Mouse (Mus musculus) brain, embryonic 14.5 days (tissue): ENCODE measurements at regions not wholly inside any gene's neighbourhood (a gene's known extent, or its start where the extent isn't known, plus 50 kb on each side); places are given as distances from the start of the nearest gene placed in this dataset.

Experiments
- CTCF ChIP-seq: fragments of 200-500 bp; IDR thresholded peaks from 2 replicates; pipeline ENCODE4 v1.5.1; 2012; ENCODE audit warnings: inconsistent platforms, mild to moderate bottlenecking, moderate library complexity, borderline replicate concordance; ENCODE audit not compliant: insufficient read depth, insufficient read length; ENCODE audit errors: extremely low read depth
- POLR2A ChIP-seq: fragments of 200-500 bp; IDR thresholded peaks from 2 replicates; pipeline ENCODE4 v1.6.1; 2012; ENCODE audit warnings: mild to moderate bottlenecking, inconsistent platforms, borderline replicate concordance; ENCODE audit not compliant: poor library complexity, insufficient read depth, insufficient read length, severe bottlenecking; ENCODE audit errors: extremely low read depth

DNA sequence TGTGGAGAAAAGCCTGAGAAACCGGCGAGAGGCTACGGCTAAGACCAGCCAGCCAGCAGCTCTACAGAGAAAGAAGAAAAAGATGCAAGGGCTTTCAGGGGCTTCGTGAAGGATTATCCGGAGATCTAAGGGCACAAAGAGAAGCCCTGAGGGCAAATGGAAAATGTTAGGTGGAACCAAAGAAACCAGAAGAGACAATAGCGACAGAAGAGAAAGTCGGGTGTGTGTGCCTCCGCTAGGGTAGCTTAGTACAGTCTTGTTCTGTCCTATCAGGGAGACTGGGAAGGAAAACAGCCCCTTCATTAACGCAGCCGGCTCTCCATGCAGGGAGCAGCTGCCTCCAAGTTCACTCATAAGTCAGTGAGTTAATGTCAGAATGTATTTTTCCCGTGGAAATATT lies 255.1 kb downstream of the Epha4 start:
- no peak for TF ChIP-seq CTCF
- no peak for TF ChIP-seq POLR2A
